Mouse (Mus musculus) skeletal muscle tissue, adult 2 months (tissue): Measurements from ENCODE around the gene Mecr.
"Not testable (repeated sequence)": the region's sequence is repeated elsewhere in the genome, so short reads cannot be mapped to it uniquely, and the experiment has no call there.

ENCODE experiments used
- DNase-seq: peaks from one replicate; pipeline ENCODE4 v3.0.0-alpha.2; 2012; ENCODE audit warnings: low read depth, low spot score

Gene Mecr

GRCm38 (mm10) chr4:131843290-131843743, at the start of gene Mecr:
Gene Mecr (plus strand): TSS chr4:131843470.
- DNase-seq: peak; percentile 81

DNA sequence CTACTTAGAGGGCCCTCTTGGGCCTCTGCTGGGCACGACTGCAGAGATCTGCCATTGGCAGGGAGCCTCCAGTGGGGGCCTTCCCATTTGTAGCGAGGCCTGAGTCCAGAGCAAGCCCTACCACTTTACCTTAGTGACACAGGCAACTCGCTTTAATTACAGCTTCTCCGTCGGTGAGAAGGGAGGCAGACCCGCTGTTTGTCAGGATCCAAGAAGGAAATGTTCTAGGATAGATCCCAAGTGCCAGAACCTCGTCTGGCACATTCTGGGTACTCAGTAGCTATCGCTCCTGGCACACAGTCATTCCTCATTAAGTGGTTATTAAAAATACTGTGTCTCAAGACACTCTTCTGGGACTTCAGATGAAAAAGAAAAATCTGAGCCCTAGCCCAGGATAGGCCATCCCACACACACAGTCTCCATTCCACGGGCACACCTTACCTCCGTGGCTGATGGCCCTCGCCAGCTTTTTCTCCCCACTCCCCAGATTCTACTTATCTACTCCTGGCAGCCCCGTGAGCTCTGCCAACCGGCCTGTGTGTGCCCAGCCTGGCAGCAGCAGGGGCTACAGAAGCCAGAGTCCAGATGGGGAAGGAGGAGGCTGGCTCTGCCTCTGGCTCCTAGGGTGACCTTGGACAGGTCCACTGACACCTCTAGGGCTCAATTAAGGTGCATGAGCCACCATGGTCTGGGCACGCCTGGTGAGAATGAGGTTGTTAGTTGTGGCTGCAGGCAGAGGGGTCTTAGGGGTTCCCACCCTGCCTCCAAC, 46.8 kb upstream of the Mecr start:
- DNase-seq: no peak

GRCm38 (mm10) chr4:131797483-131797882, 45.8 kb upstream of the Mecr start:
- DNase-seq: no peak

- no peak for DNase-seq
Observed at GRCm38 (mm10) chr4:131797920-131798319, 45.4 kb upstream of the Mecr start.

GRCm38 (mm10) chr4:131798968-131799367, 44.3 kb upstream of the Mecr start:
- no peak for DNase-seq

GRCm38 (mm10) chr4:131803846-131804245, 39.4 kb upstream of the Mecr start:
- no peak for DNase-seq

DNA sequence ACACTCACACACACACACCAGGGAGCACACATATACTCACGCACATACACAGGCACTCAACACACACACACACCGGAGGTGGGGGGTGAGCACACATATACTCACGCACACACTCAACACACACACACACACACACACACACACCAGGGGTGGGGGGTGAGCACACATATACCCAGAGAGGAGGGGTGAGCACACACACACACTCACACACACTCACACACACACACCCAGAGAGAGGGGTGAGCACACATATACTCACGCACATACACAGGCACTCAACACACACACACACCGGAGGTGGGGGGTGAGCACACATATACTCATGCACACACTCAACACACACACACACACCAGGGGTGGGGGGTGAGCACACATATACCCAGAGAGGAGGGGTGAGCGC, 38.5 kb upstream of the Mecr start:
- DNase-seq: not testable (repeated sequence)

- DNase-seq: no peak
Observed at GRCm38 (mm10) chr4:131805255-131805654, 38.0 kb upstream of the Mecr start.

DNA sequence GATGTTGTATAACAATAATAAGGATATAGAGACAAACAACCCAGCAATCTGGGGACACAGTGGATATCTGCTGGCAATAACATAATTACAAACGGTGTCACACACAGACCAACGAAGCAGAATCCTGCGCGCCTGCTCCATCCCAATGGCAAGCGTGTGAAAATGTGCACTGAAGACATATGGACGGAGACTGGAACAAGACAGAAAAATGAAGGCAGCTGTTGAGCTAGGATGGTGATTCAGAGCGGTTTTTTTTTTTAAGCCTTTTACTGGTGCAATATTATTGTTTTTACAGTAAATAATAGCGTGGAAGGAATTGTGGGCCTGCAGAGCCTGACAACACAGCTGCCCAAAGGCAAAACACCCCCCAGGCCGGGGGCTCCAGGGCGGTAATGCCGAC, 30.8 kb upstream of the Mecr start:
- DNase-seq: no peak

DNA sequence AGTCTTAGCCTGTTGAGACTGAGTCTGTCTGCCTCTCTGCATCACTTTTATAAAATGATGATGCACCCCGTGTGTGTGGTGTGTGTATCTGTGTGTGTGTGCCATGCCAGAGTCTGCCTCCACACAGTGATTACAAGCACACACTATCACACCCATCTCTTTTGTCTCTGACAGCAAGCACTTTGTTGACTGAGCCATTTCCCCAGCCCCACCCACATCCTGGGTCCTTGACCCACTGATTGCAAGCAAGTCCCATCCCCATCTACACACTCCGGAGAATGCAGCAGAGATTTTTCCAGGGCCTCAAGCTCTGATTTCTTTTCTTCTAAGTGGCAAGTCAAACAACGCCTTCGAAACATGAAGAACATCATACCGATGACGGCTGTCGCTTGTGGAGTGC, 29.5 kb upstream of the Mecr start:
- DNase-seq: no peak

GRCm38 (mm10) chr4:131814869-131815268, 28.4 kb upstream of the Mecr start:
- no peak for DNase-seq

- DNase-seq: no peak
Observed at GRCm38 (mm10) chr4:131815774-131816173, 27.5 kb upstream of the Mecr start.

- DNase-seq: no peak
Observed at GRCm38 (mm10) chr4:131818926-131819325, 24.3 kb upstream of the Mecr start.

GRCm38 (mm10) chr4:131821161-131821731, 22.0 kb upstream of the Mecr start:
- no peak for DNase-seq

DNA sequence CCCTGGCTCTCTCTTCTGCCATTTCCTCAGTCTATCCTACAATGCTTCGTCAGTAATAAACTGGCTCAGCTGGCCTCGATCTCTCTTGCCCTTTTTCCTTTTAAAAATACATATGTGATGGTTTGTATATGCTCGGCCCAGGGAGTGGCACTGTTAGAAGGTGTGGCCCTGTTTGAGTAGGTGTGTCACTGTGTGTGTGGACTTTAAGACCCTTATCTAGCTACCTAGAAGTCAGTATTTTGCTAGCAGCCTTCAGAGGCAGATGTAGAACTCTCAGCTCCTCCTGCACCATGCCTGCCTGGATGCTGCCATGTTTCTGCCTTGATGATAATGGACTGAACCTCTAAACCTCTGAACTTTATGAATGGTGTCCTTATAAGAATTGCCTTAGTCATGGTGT, 20.7 kb upstream of the Mecr start:
- DNase-seq: no peak

- no peak for DNase-seq
Observed at GRCm38 (mm10) chr4:131824939-131825338, 18.3 kb upstream of the Mecr start.

DNA sequence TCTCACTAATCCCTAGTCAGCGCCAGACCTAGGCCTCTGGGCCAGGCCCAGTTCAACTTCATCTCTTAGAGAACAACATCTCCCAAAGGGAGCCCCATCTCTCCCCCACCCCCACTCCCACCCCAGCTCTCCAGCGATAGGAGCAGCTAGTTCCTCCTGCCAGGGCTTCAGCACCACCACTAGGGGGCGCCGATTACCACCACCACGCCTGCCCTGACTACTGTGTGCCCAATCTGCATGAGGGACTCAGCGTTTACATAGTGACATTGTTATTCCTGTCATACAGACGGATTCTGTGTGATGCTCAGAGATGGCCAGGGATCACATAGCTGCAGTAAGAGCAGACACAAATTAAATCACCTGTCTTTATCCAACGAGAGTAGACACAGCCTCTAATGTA, 17.4 kb upstream of the Mecr start:
- DNase-seq: no peak

- no peak for DNase-seq
Observed at GRCm38 (mm10) chr4:131826905-131827304, 16.4 kb upstream of the Mecr start.

DNA sequence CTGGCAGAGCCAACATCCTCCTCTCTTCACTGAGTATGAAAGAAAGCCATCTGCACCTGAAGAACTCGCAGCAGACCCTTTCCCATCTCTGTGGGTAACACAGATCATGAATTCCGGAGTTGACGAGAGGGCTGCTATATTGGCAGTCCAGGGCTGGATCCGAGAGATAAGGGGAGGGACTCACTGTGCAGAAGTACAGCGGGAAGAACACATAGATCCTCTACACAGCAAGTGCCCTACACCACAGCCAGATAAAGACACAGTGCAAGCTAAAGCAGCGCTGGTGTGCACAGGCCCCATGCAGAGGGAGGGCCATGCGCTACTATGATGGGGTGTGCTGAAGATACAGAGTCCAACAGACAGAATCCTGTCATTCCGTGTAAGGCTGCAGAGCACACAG, 14.1 kb upstream of the Mecr start:
- DNase-seq: no peak

DNA sequence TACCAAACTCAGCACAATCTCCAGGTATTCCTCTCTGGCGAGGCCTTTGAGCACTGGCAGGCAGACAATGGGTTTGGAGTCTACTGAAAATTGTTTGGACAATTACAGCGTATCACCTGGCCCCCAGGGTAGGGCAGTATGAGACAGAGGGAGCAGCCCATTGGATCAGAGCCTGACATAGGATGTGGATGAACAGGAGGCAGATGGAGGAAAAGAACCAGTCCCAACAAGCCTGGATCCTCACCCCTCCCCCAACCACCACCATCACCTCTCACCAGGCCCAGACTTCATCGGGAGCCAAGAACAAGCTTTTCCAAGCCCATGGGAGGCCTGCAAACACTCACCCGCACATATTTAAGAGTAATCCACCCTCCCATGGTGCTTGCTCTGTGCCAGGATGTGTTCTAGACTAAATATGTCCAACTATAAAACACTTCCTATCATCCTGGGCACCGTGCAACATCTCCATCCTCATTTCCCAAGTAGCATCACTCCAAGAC, 11.7 kb upstream of the Mecr start:
- DNase-seq: no peak

DNA sequence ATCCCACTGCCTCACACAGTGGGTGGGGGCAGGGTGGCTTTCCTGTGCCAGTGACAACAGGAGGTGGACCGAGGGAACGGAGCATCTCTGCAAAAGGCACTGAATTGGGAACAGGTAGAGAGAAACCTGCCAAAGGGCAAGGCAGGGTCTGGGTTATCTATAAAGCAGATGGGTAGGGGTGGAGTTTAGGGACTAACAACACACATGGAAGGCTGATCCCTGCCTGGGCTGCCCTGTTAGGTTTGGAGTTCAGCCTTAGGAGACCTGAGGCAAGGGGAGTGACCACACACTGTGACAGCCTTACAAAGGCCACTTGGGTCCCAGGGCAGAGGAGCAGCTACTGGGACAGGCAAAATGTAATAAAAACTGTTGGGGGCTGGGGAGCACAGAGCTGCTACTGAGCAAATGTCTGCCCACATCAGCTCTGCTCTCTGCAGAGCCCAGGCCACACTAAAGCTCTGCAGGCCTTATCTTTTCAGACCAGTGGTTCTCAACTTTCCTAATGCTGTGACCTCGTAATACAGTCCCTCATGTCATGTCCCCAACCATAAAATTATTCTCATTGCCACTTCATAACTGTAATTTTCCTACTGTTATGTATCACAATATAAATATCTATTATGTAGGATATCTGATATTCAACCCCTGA, 10.4 kb upstream of the Mecr start:
- DNase-seq: no peak

DNA sequence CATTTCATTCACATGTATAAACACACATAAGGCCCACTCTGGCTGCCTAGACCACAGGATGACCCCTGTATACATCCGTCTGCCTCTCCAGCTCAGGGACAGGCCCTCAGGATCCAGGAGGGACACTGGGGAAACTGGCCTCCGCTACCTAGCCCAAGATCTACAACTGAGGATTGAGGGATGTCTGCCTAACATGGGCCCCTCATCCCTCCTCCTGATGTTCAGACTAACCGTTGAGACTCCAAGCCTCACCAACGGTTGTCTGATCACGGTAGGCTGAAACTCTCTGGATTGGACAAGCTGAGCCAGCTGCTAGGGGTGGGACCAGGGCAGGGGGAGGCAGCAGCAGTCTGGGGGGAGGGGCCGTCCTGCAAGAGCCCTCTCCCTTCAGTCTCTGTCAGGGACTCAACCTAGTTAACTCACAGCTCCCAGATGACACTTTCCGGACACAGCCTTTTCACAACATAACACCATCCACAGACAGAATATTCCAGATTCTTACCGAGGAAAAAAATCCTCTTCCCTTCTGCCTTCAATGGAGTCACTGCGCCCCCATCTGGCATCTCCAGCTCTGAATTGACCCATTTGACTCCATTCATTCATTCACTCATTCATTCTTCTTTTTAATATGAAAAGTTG, 9.2 kb upstream of the Mecr start:
- DNase-seq: no peak
